Mouse (Mus musculus): ENCODE results near the gene Vmn1r215. TPM values are rescaled to one million over a fixed set of nuclear protein-coding genes. Genes with fewer than 3 reads are reported as not detected.

Vmn1r215 gene
- polyA plus RNA-seq, 1 experiment from 2014 or later: not detected

Other genes starting within 250 kb of the Vmn1r215 start
- gene Vmn1r210, start 236.7 kb upstream of the Vmn1r215 start, polyA plus RNA-seq (2015; fragmentation: Nextera tagmentation; extraction: Ambion mirVana): not detected in 2 replicates
- gene Vmn1r211, start 210.5 kb upstream of the Vmn1r215 start, polyA plus RNA-seq (2015; fragmentation: Nextera tagmentation; extraction: Ambion mirVana): not detected in 2 replicates
- gene Vmn1r212, start 183.8 kb upstream of the Vmn1r215 start, polyA plus RNA-seq (2015; fragmentation: Nextera tagmentation; extraction: Ambion mirVana): not detected in 2 replicates
- gene Vmn1r213, start 60.4 kb upstream of the Vmn1r215 start, polyA plus RNA-seq (2015; fragmentation: Nextera tagmentation; extraction: Ambion mirVana): not detected in 2 replicates
- not detected in 2 replicates for gene Vmn1r214, start 37.6 kb upstream of the Vmn1r215 start, polyA plus RNA-seq (2015; fragmentation: Nextera tagmentation; extraction: Ambion mirVana)
- not detected in 2 replicates for gene Vmn1r217, start 50.2 kb downstream of the Vmn1r215 start, polyA plus RNA-seq (2015; fragmentation: Nextera tagmentation; extraction: Ambion mirVana)
- gene Vmn1r218, start 65.1 kb downstream of the Vmn1r215 start, polyA plus RNA-seq (2015; fragmentation: Nextera tagmentation; extraction: Ambion mirVana): not detected in 2 replicates
- gene Vmn1r219, start 91.3 kb downstream of the Vmn1r215 start, polyA plus RNA-seq (2015; fragmentation: Nextera tagmentation; extraction: Ambion mirVana): not detected in 2 replicates
- not detected in 2 replicates for gene Vmn1r220, start 120.0 kb downstream of the Vmn1r215 start, polyA plus RNA-seq (2015; fragmentation: Nextera tagmentation; extraction: Ambion mirVana)
- not detected in 2 replicates for gene Vmn1r221, start 146.1 kb downstream of the Vmn1r215 start, polyA plus RNA-seq (2015; fragmentation: Nextera tagmentation; extraction: Ambion mirVana)
- not detected in 2 replicates for gene Vmn1r222, start 167.9 kb downstream of the Vmn1r215 start, polyA plus RNA-seq (2015; fragmentation: Nextera tagmentation; extraction: Ambion mirVana)
- not detected in 2 replicates for gene Vmn1r223, start 179.1 kb downstream of the Vmn1r215 start, polyA plus RNA-seq (2015; fragmentation: Nextera tagmentation; extraction: Ambion mirVana)

Data from forebrain, embryonic 16.5 days (tissue).